Mouse (Mus musculus) splenic B cell, adult 2 months (primary cell): ENCODE results near the gene Gm21797.
"Not testable (repeated sequence)": the region's sequence is repeated elsewhere in the genome, so short reads cannot be mapped to it uniquely, and the experiment has no call there.

Source experiments
- DNase-seq: peaks from one replicate; pipeline ENCODE4 v3.0.0-alpha.2; 2011; ENCODE audit warnings: low read depth, low spot score
- H3K27me3 ChIP-seq: 2 replicates; pipeline ENCODE4 v1.6.1; 2012; ENCODE audit warnings: mild to moderate bottlenecking, low read length, moderate library complexity, mixed read lengths; ENCODE audit not compliant: control insufficient read depth, poor library complexity, insufficient read depth, severe bottlenecking
- H3K36me3 ChIP-seq: 2 replicates; pipeline ENCODE4 v1.6.1; 2012; ENCODE audit warnings: mild to moderate bottlenecking, low read length, moderate library complexity, mixed read lengths; ENCODE audit not compliant: control insufficient read depth, poor library complexity, insufficient read depth, severe bottlenecking

Gm21797 gene

GRCm38 (mm10) chrY:40775665-40776064 lies at the start of gene Gm21797:
TSS of gene Gm21797 (minus strand) at chrY:40775765.
- H3K36me3 ChIP-seq, DNase-seq, H3K27me3 ChIP-seq: not testable (repeated sequence)

- not testable (repeated sequence) for H3K36me3 ChIP-seq, H3K27me3 ChIP-seq, DNase-seq
These were observed 29.0 kb upstream of the Gm21797 start, which contains the start of gene Gm20795 for GRCm38 (mm10) chrY:40804614-40805013. TSS of gene Gm20795 (plus strand) at chrY:40804914.
